Mouse (Mus musculus): ENCODE data around the gene Il12rb2.
A peak's percentile ranks its signal among the peaks of the same experiment; 100 is the strongest.

Il12rb2 gene

GRCm38 (mm10) chr6:67375982-67376391 lies at the start of gene Il12rb2:
Gene Il12rb2, minus strand, starts transcription at chr6:67376188.
- DNase-seq (ENCODE audit: low read depth) = peak; percentile 68

- no peak for DNase-seq (ENCODE audit: low read depth)
These were observed 45.8 kb upstream of the Il12rb2 start for GRCm38 (mm10) chr6:67421761-67422160.

- DNase-seq (ENCODE audit: low read depth) = no peak
These were observed 40.6 kb upstream of the Il12rb2 start for GRCm38 (mm10) chr6:67416557-67416956.

GRCm38 (mm10) chr6:67415276-67415675 lies 39.3 kb upstream of the Il12rb2 start:
- DNase-seq (ENCODE audit: low read depth) = peak; percentile 56

GRCm38 (mm10) chr6:67413378-67413777 lies 37.4 kb upstream of the Il12rb2 start:
- no peak for DNase-seq (ENCODE audit: low read depth)

GRCm38 (mm10) chr6:67405281-67405682 lies 29.3 kb upstream of the Il12rb2 start:
- DNase-seq (ENCODE audit: low read depth) = no peak

- peak; percentile 9 for DNase-seq (ENCODE audit: low read depth)
These were observed 23.6 kb upstream of the Il12rb2 start for GRCm38 (mm10) chr6:67399551-67399950.

- DNase-seq (ENCODE audit: low read depth) = no peak
These were observed 10.2 kb downstream of the Il12rb2 start for GRCm38 (mm10) chr6:67365785-67366184.

GRCm38 (mm10) chr6:67348065-67348464 lies 27.9 kb downstream of the Il12rb2 start:
- DNase-seq (ENCODE audit: low read depth) = peak; percentile 77

- DNase-seq (ENCODE audit: low read depth) = peak; percentile 44
These were observed 36.5 kb downstream of the Il12rb2 start for GRCm38 (mm10) chr6:67339494-67339893.

- peak; percentile 20 for DNase-seq (ENCODE audit: low read depth)
These were observed 38.0 kb downstream of the Il12rb2 start for GRCm38 (mm10) chr6:67337943-67338342.

GRCm38 (mm10) chr6:67323788-67324187 lies 52.2 kb downstream of the Il12rb2 start:
- no peak for DNase-seq (ENCODE audit: low read depth)

GRCm38 (mm10) chr6:67318451-67318850 lies 57.5 kb downstream of the Il12rb2 start:
- peak; percentile 70 for DNase-seq (ENCODE audit: low read depth)

GRCm38 (mm10) chr6:67317827-67318338 lies 58.1 kb downstream of the Il12rb2 start:
- DNase-seq (ENCODE audit: low read depth) = peak; percentile 66

- no peak for DNase-seq (ENCODE audit: low read depth)
These were observed 58.9 kb downstream of the Il12rb2 start for GRCm38 (mm10) chr6:67317068-67317467.

GRCm38 (mm10) chr6:67314697-67315096 lies 61.3 kb downstream of the Il12rb2 start:
- DNase-seq (ENCODE audit: low read depth) = no peak

- no peak for DNase-seq (ENCODE audit: low read depth)
These were observed 66.2 kb downstream of the Il12rb2 start for GRCm38 (mm10) chr6:67309752-67310151.

GRCm38 (mm10) chr6:67308994-67309393 lies 67.0 kb downstream of the Il12rb2 start:
- no peak for DNase-seq (ENCODE audit: low read depth)

GRCm38 (mm10) chr6:67303210-67303609 lies 72.8 kb downstream of the Il12rb2 start:
- no peak for DNase-seq (ENCODE audit: low read depth)

GRCm38 (mm10) chr6:67302471-67302870 lies 73.5 kb downstream of the Il12rb2 start:
- no peak for DNase-seq (ENCODE audit: low read depth)

GRCm38 (mm10) chr6:67301230-67301629 lies 74.8 kb downstream of the Il12rb2 start:
- no peak for DNase-seq (ENCODE audit: low read depth)

- no peak for DNase-seq (ENCODE audit: low read depth)
These were observed 75.3 kb downstream of the Il12rb2 start for GRCm38 (mm10) chr6:67300710-67301163.

GRCm38 (mm10) chr6:67300300-67300699 lies 75.7 kb downstream of the Il12rb2 start:
- no peak for DNase-seq (ENCODE audit: low read depth)

GRCm38 (mm10) chr6:67298742-67299141 lies 77.2 kb downstream of the Il12rb2 start:
- no peak for DNase-seq (ENCODE audit: low read depth)
